Comparison of ENCODE assay signal across 8 mouse cellular contexts in the genomic region with DNA sequence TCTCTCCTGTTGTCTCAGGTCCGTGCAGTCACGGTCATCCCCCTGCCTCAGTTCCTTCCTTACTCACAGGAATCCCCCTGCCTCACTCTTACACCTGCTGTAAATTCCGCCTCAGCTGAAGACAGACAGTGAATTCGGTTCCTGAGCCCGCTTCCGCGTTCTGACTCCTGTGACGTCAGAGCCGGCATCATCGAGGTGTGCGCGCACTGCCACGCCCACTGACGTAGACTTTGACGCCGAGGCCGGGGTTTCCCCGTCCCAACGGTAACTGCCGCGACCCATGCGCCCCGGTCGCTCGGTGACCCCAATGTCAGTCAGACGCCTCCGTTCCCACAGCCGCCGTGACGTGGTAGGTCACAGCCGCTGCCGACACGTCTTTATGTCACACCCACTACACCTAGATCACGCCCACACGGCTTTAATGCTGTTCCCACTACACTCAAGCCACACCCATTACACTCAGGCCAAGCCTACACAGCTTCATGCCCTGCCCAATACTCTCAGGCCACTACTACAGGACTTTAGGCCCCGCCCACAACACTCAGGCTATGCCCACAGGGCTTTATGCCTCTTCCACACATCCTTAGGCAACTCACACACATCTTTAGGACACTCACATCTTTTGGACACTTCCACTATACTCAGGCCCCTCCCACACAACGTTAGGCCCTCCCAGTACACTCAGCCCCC.
DNase-seq lines count a peak whose midpoint lies in the region; ATAC-seq and TF ChIP-seq lines count a peak whose summit lies in the region.

No protein-coding gene starts in this region.

- peaks cover 7% of the 10 kb centered on the region for H3K4me1 ChIP-seq in forebrain, embryonic 15.5 days
- H3K4me1 ChIP-seq in hindbrain, embryonic 14.5 days (replicated peaks; ENCODE audit: control insufficient read depth, insufficient read depth, low read length): peaks cover 9% of the 10 kb centered on the region

- no peaks in the 10 kb centered on the region for H3K36me3 ChIP-seq in forebrain, embryonic 15.5 days
- no peaks in the 10 kb centered on the region for H3K36me3 ChIP-seq in hindbrain, embryonic 14.5 days (replicated peaks; ENCODE audit: control insufficient read depth, insufficient read depth)
- H3K36me3 ChIP-seq in macrophage (ENCODE audit: inconsistent target): no peaks in the 10 kb centered on the region

- peak overlapping the region; percentile 99 for H3K27ac ChIP-seq in forebrain, embryonic 15.5 days (replicated peaks)
- peak overlapping the region; percentile 97 for H3K27ac ChIP-seq in hindbrain, embryonic 14.5 days
- H3K27ac ChIP-seq in left cerebral cortex, adult 2 months: peak overlapping the region; percentile 99
- H3K27ac ChIP-seq in macrophage: peak overlapping the region; percentile 95

- H3K4me2 ChIP-seq in forebrain, embryonic 15.5 days (replicated peaks): peak overlapping the region; percentile 48
- peak overlapping the region; percentile 50 for H3K4me2 ChIP-seq in hindbrain, embryonic 14.5 days (replicated peaks)

- no peaks in the 10 kb centered on the region for H3K27me3 ChIP-seq in forebrain, embryonic 15.5 days
- H3K27me3 ChIP-seq in hindbrain, embryonic 14.5 days (ENCODE audit: control insufficient read depth, insufficient read depth, low read length): no peaks in the 10 kb centered on the region

- H3K9me3 ChIP-seq in forebrain, embryonic 15.5 days: no peaks in the 10 kb centered on the region
- 0 out of 2 replicates have a peak, but pooled peaks cover 3% of the 10 kb centered on the region for H3K9me3 ChIP-seq in hindbrain, embryonic 14.5 days (ENCODE audit: control insufficient read depth, low read length)

- peak overlapping the region; percentile 54 for H3K9ac ChIP-seq in forebrain, embryonic 15.5 days (replicated peaks)
- H3K9ac ChIP-seq in hindbrain, embryonic 14.5 days: peak overlapping the region; percentile 68

- intact Hi-C loops in left cerebral cortex, adult 2 months (cut with DNase I): loop anchor here (5.0 to 10.0 kb wide), 4 partner anchors 99 to 514 kb away; partner anchors contain the start of genes Evi5l and Shcbp1

- under 1% methylated on average over 37 of the region's 37 CpGs for WGBS in forebrain, embryonic 15.5 days
- WGBS in hindbrain, embryonic 14.5 days: 1% methylated on average over 37 of the region's 37 CpGs
- WGBS in macrophage (ENCODE audit: missing documents): under 1% methylated on average over 37 of the region's 37 CpGs

- peak; percentile 56 for ATAC-seq in forebrain, embryonic 15.5 days (replicated peaks)
- ATAC-seq in hindbrain, embryonic 14.5 days (ENCODE audit: low FRiP score): peak; percentile 61

- DNase-seq in NIH3T3 (ENCODE audit: low read depth): peak; percentile 95
- peak; percentile 95 for DNase-seq in cerebellum, adult 11-12 months
- peak; percentile 93 for DNase-seq in hindbrain, embryonic 14.5 days (ENCODE audit: low spot score)
- peak; percentile 88 to 89 for DNase-seq in left cerebral cortex, adult 2 months (ENCODE audit: extremely low spot score in 1 of 2, low spot score in 2 of 2)
- DNase-seq in right cerebral cortex, adult 18-20 months: peak; percentile 91
- peak; percentile 56 for DNase-seq in urinary bladder, postnatal 10 days (ENCODE audit: low spot score)

- no peaks in the 10 kb centered on the region for H3K79me2 ChIP-seq in macrophage (ENCODE audit: inconsistent target)

- no peak for TF ChIP-seq CTCF in left cerebral cortex, adult 2 months (IDR thresholded peaks at IDR 0.05)

- peak overlapping the region; percentile 59 for H3K4me3 ChIP-seq in forebrain, embryonic 15.5 days
- peak overlapping the region; percentile 47 for H3K4me3 ChIP-seq in hindbrain, embryonic 14.5 days (replicated peaks; ENCODE audit: low read length)
- peak overlapping the region; percentile 70 for H3K4me3 ChIP-seq in left cerebral cortex, adult 2 months
- peak overlapping the region; percentile 71 for H3K4me3 ChIP-seq in macrophage (ENCODE audit: inconsistent target)

Comparison
In these comparisons a context has a peak if more than half of its experiments do, and no peak if none do; other contexts are left out.
1. Peak in every context shown above with its lines: DNase-seq, ATAC-seq, H3K4me3 ChIP-seq and H3K27ac ChIP-seq.